Mouse (Mus musculus): Measurements from ENCODE around the gene Rngtt. TPM values are rescaled to one million over a fixed set of nuclear protein-coding genes. Genes with fewer than 3 reads are reported as not detected.

Gene Rngtt
- polyA plus RNA-seq, 1 experiment from 2014 or later, result 21.2 TPM

GRCm38 (mm10) chr4:33513421-33513820 lies 203.3 kb downstream of the Rngtt start:
- Histone ChIP-seq H3K9me3 (no peaks in the 10 kb centered on the region), H3K4me2 (no peak overlapping the region), H3K4me1 (no peaks in the 10 kb centered on the region), H3K4me3 (no peak overlapping the region), H3K27me3 (replicated peaks) (no peaks in the 10 kb centered on the region), H3K9ac (no peak overlapping the region), H3K27ac (no peak overlapping the region), H3K36me3 (replicated peaks) (no peaks in the 10 kb centered on the region)
- 76% methylated on average over 3 of the region's 3 CpGs for WGBS
- ATAC-seq (replicated peaks), result no peak

- H3K27ac ChIP-seq, result no peak overlapping the region
- no peaks in the 10 kb centered on the region for H3K9me3 ChIP-seq
- H3K4me3 ChIP-seq, result no peak overlapping the region
- WGBS, result 78% methylated on average over 10 of the region's 10 CpGs
- ATAC-seq (replicated peaks), result 0 out of 2 replicates have a peak, but pooled peaks have one; percentile 50
- no peak overlapping the region for H3K9ac ChIP-seq
- no peaks in the 10 kb centered on the region for H3K27me3 ChIP-seq (replicated peaks)
- H3K4me1 ChIP-seq, result no peaks in the 10 kb centered on the region
- no peaks in the 10 kb centered on the region for H3K36me3 ChIP-seq (replicated peaks)
- H3K4me2 ChIP-seq, result no peak overlapping the region
Observed at GRCm38 (mm10) chr4:33514108-33515000, 204.2 kb downstream of the Rngtt start.

GRCm38 (mm10) chr4:33520196-33520595 lies 210.1 kb downstream of the Rngtt start:
- no peaks in the 10 kb centered on the region for H3K4me1 ChIP-seq
- no peaks in the 10 kb centered on the region for H3K27me3 ChIP-seq (replicated peaks)
- 90% methylated on average over 7 of the region's 7 CpGs for WGBS
- ATAC-seq (replicated peaks), result no peak
- no peaks in the 10 kb centered on the region for H3K36me3 ChIP-seq (replicated peaks)
- H3K4me2 ChIP-seq, result no peak overlapping the region
- H3K9ac ChIP-seq, result no peak overlapping the region
- H3K27ac ChIP-seq, result no peak overlapping the region
- H3K9me3 ChIP-seq, result no peaks in the 10 kb centered on the region
- no peak overlapping the region for H3K4me3 ChIP-seq

- H3K36me3 ChIP-seq (replicated peaks), result no peaks in the 10 kb centered on the region
- H3K4me3 ChIP-seq, result no peak overlapping the region
- no peak overlapping the region for H3K9ac ChIP-seq
- no peaks in the 10 kb centered on the region for H3K27me3 ChIP-seq (replicated peaks)
- H3K4me1 ChIP-seq, result 0 out of 2 replicates have a peak, but pooled peaks cover under 1% of the 10 kb centered on the region
- no peaks in the 10 kb centered on the region for H3K9me3 ChIP-seq
- H3K27ac ChIP-seq, result no peak overlapping the region
- no peak overlapping the region for H3K4me2 ChIP-seq
- no peak for ATAC-seq (replicated peaks)
- WGBS, result 67% methylated on average over 10 of the region's 10 CpGs
Observed at GRCm38 (mm10) chr4:33520938-33521337, 210.8 kb downstream of the Rngtt start.

GRCm38 (mm10) chr4:33523774-33524173 lies 213.7 kb downstream of the Rngtt start:
- no peak for ATAC-seq (replicated peaks)
- over 99% methylated on average over 3 of the region's 3 CpGs for WGBS
- Histone ChIP-seq H3K9ac (no peak overlapping the region), H3K9me3 (no peaks in the 10 kb centered on the region), H3K4me1 (peaks cover 7% of the 10 kb centered on the region; the same call in 1 of the 2 replicates), H3K4me3 (no peak overlapping the region), H3K27me3 (replicated peaks) (no peaks in the 10 kb centered on the region), H3K36me3 (replicated peaks) (no peaks in the 10 kb centered on the region), H3K4me2 (no peak overlapping the region), H3K27ac (no peak overlapping the region)

GRCm38 (mm10) chr4:33524481-33525141 lies 214.5 kb downstream of the Rngtt start:
- ATAC-seq (replicated peaks), result peak; percentile 53; the same call in 1 of the 2 replicates
- Histone ChIP-seq H3K4me3 (no peak overlapping the region), H3K9me3 (no peaks in the 10 kb centered on the region), H3K27ac (no peak overlapping the region), H3K36me3 (replicated peaks) (no peaks in the 10 kb centered on the region), H3K9ac (no peak overlapping the region), H3K27me3 (replicated peaks) (no peaks in the 10 kb centered on the region), H3K4me1 (peaks cover 7% of the 10 kb centered on the region; the same call in 1 of the 2 replicates), H3K4me2 (no peak overlapping the region)
- 87% methylated on average over 10 of the region's 10 CpGs for WGBS

GRCm38 (mm10) chr4:33525272-33525671 lies 215.2 kb downstream of the Rngtt start:
- H3K27ac ChIP-seq, result no peak overlapping the region

GRCm38 (mm10) chr4:33526092-33526491 lies 216.0 kb downstream of the Rngtt start:
- no peak for ATAC-seq (replicated peaks)
- no peak overlapping the region for H3K4me2 ChIP-seq
- peak overlapping the region; percentile 3; the same call in 1 of the 2 replicates for H3K27ac ChIP-seq

More at GRCm38 (mm10) chr4:33525272-33525671, 215.2 kb downstream of the Rngtt start:
- Histone ChIP-seq H3K9ac (no peak overlapping the region), H3K4me1 (peaks cover 7% of the 10 kb centered on the region; the same call in 1 of the 2 replicates), H3K4me2 (no peak overlapping the region), H3K36me3 (replicated peaks) (no peaks in the 10 kb centered on the region), H3K4me3 (no peak overlapping the region), H3K9me3 (no peaks in the 10 kb centered on the region), H3K27me3 (replicated peaks) (no peaks in the 10 kb centered on the region)
- ATAC-seq (replicated peaks), result no peak
- WGBS, result 97% methylated on average over 4 of the region's 4 CpGs

GRCm38 (mm10) chr4:33526675-33527074 lies 216.6 kb downstream of the Rngtt start:
- peak overlapping the region; percentile 16; the same call in 1 of the 2 replicates for H3K27ac ChIP-seq
- WGBS, result 39% methylated on average over 9 of the region's 9 CpGs

More at GRCm38 (mm10) chr4:33526092-33526491, 216.0 kb downstream of the Rngtt start:
- Histone ChIP-seq H3K27me3 (replicated peaks) (no peaks in the 10 kb centered on the region), H3K4me3 (no peak overlapping the region), H3K36me3 (replicated peaks) (no peaks in the 10 kb centered on the region), H3K9ac (no peak overlapping the region), H3K4me1 (peaks cover 7% of the 10 kb centered on the region; the same call in 1 of the 2 replicates), H3K9me3 (no peaks in the 10 kb centered on the region)
- WGBS, result 16% methylated on average over 7 of the region's 7 CpGs

GRCm38 (mm10) chr4:33532596-33532995 lies 222.5 kb downstream of the Rngtt start:
- Histone ChIP-seq H3K4me1 (no peaks in the 10 kb centered on the region), H3K4me3 (no peak overlapping the region), H3K27ac (no peak overlapping the region), H3K27me3 (replicated peaks) (no peaks in the 10 kb centered on the region), H3K36me3 (replicated peaks) (no peaks in the 10 kb centered on the region), H3K9me3 (no peaks in the 10 kb centered on the region), H3K9ac (no peak overlapping the region), H3K4me2 (no peak overlapping the region)
- WGBS, result 74% methylated on average over 8 of the region's 8 CpGs
- ATAC-seq (replicated peaks), result no peak

More at GRCm38 (mm10) chr4:33526675-33527074, 216.6 kb downstream of the Rngtt start:
- Histone ChIP-seq H3K9me3 (no peaks in the 10 kb centered on the region), H3K9ac (no peak overlapping the region), H3K4me3 (no peak overlapping the region), H3K4me2 (no peak overlapping the region), H3K4me1 (peaks cover 7% of the 10 kb centered on the region; the same call in 1 of the 2 replicates), H3K36me3 (replicated peaks) (no peaks in the 10 kb centered on the region), H3K27me3 (replicated peaks) (no peaks in the 10 kb centered on the region)
- peak; percentile 58 for ATAC-seq (replicated peaks)

GRCm38 (mm10) chr4:33544755-33545576 lies 234.9 kb downstream of the Rngtt start:
- H3K9ac ChIP-seq, result no peak overlapping the region
- H3K27me3 ChIP-seq (replicated peaks), result no peaks in the 10 kb centered on the region
- ATAC-seq (replicated peaks), result no peak; the same call in 1 of the 2 replicates
- peak overlapping the region; percentile 22 for H3K4me2 ChIP-seq
- 0 out of 2 replicates have a peak overlapping the region, but pooled peaks have one; percentile 26 for H3K27ac ChIP-seq
- 48% methylated on average over 13 of the region's 13 CpGs for WGBS
- H3K4me3 ChIP-seq, result no peak overlapping the region
- H3K36me3 ChIP-seq (replicated peaks), result no peaks in the 10 kb centered on the region
- peaks cover 12% of the 10 kb centered on the region for H3K4me1 ChIP-seq
- no peaks in the 10 kb centered on the region for H3K9me3 ChIP-seq

Data from midbrain, embryonic 15.5 days (tissue).